Mouse (Mus musculus) myocyte (in vitro differentiated cells): ENCODE data around the gene Susd5.
"Not testable (repeated sequence)": the region's sequence is repeated elsewhere in the genome, so short reads cannot be mapped to it uniquely, and the experiment has no call there.

Experiments used
- CEBPB ChIP-seq: IDR thresholded peaks from 2 replicates; pipeline ENCODE4 v1.6.1; 2011; ENCODE audit warnings: mild to moderate bottlenecking, moderate library complexity; ENCODE audit not compliant: poor library complexity, insufficient read depth, severe bottlenecking
- E2F4 ChIP-seq: IDR thresholded peaks from one replicate; pipeline ENCODE4 v1.6.1; 2011; ENCODE audit warnings: mild to moderate bottlenecking, control low read depth, moderate library complexity; ENCODE audit not compliant: insufficient read depth
- MAX ChIP-seq: IDR thresholded peaks from one replicate; pipeline ENCODE4 v1.6.1; 2011; ENCODE audit warnings: low read depth, mild to moderate bottlenecking, control low read depth
- MYOD1 ChIP-seq, 3 experiments: IDR thresholded peaks; one replicate each; pipeline ENCODE4 v1.6.1; 2011; ENCODE audit warnings: control low read depth in 2 of 3, low read depth in 2 of 3, mild to moderate bottlenecking in 2 of 3, moderate library complexity in 1 of 3; ENCODE audit not compliant: insufficient read length in 2 of 3, control insufficient read depth in 1 of 3
- MYOG ChIP-seq, 3 experiments: IDR thresholded peaks; one replicate each; pipeline ENCODE4 v1.6.1; 2011; ENCODE audit warnings: control low read depth in 2 of 3, low read depth in 2 of 3, mild to moderate bottlenecking in 2 of 3; ENCODE audit not compliant: insufficient read length in 2 of 3, control insufficient read depth in 1 of 3, insufficient read depth in 1 of 3
- POLR2A ChIP-seq: IDR thresholded peaks from one replicate; pipeline ENCODE4 v1.6.1; 2011; ENCODE audit warnings: low read depth, mild to moderate bottlenecking, control low read depth, moderate library complexity; ENCODE audit not compliant: insufficient read length
- POLR2AphosphoS2 ChIP-seq: IDR thresholded peaks from one replicate; pipeline ENCODE4 v1.6.1; 2011; ENCODE audit warnings: low read depth, control low read depth; ENCODE audit not compliant: insufficient read length
- REST ChIP-seq: IDR thresholded peaks from one replicate; pipeline ENCODE4 v1.6.1; 2011; ENCODE audit warnings: mild to moderate bottlenecking, control low read depth, moderate library complexity; ENCODE audit not compliant: insufficient read depth, insufficient read length
- TCF12 ChIP-seq: IDR thresholded peaks from one replicate; pipeline ENCODE4 v1.6.1; 2011; ENCODE audit warnings: mild to moderate bottlenecking, control low read depth; ENCODE audit not compliant: poor library complexity, insufficient read depth, severe bottlenecking
- TCF3 ChIP-seq: IDR thresholded peaks from one replicate; pipeline ENCODE4 v1.6.1; 2011; ENCODE audit warnings: low read depth, control low read depth; ENCODE audit not compliant: insufficient read length
- USF1 ChIP-seq: IDR thresholded peaks from one replicate; pipeline ENCODE4 v1.6.1; 2011; ENCODE audit warnings: low read depth, mild to moderate bottlenecking, control low read depth, moderate library complexity

DNA sequence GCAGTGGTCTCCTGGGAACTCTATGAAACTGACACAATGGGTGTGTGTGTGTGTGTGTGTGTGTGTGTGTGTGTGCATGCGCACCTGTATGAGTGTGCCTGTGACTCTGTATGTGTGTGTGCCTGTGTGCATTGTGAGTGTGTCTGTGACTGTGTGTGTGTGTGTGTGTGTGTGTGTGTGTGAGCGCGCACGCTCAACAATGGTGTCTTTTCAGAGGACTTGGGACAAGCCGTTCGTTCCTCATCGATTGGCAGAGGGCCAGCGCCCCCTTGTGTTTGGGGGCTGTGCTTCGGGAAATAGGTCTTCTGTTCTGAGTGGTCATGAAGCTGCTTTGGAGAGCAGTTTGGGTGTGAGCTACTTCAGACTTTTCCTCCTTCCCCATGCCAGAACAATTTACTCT lies 35.2 kb downstream of the Susd5 start:
- not testable (repeated sequence) for TF ChIP-seq USF1; MAX; MYOG (IDR thresholded peaks at IDR 0.05; ENCODE audit: control insufficient read depth in 1 of 3, insufficient read depth in 1 of 3, insufficient read length in 2 of 3, low read depth in 2 of 3); CEBPB; POLR2A; MYOD1 (IDR thresholded peaks at IDR 0.05; ENCODE audit: control insufficient read depth in 1 of 3, insufficient read length in 2 of 3, low read depth in 2 of 3); POLR2AphosphoS2; E2F4; TCF3; TCF12; REST
